Mouse (Mus musculus) liver, postnatal 0 days (tissue): ENCODE results near the gene Atp1b2. TPM values are rescaled to one million over a fixed set of nuclear protein-coding genes. Genes with fewer than 3 reads are reported as not detected.

Experiments
- ATAC-seq: fragments of 200-750 bp; cut with Nextera tagmentation; 2 replicates; pipeline ENCODE4 v1.8.0; 2017; ENCODE audit warnings: mild to moderate bottlenecking, moderate library complexity
- DNase-seq: peaks from one replicate; pipeline ENCODE4 v3.0.0-alpha.2; 2016
- H3K27ac ChIP-seq: fragments of 300-500 bp; sonication (generic); 2 replicates; pipeline ENCODE4 v1.5.1; 2014; ENCODE audit warnings: antibody characterized with exemption, moderate library complexity, mild to moderate bottlenecking, low read depth
- H3K27me3 ChIP-seq: fragments of 300-500 bp; sonication (generic); 2 replicates; pipeline ENCODE4 v1.6.1; 2014; ENCODE audit warnings: low read length, control low read depth, mixed read lengths; ENCODE audit not compliant: insufficient read depth
- H3K36me3 ChIP-seq: fragments of 300-500 bp; sonication (generic); replicated peaks from 2 replicates; pipeline ENCODE4 v1.6.1; 2014; ENCODE audit warnings: mild to moderate bottlenecking, control low read depth, low read length, moderate library complexity, mixed read lengths; ENCODE audit not compliant: insufficient read depth
- H3K4me1 ChIP-seq: fragments of 300-500 bp; sonication (generic); 2 replicates; pipeline ENCODE4 v1.6.1; 2014; ENCODE audit warnings: antibody characterized with exemption, mild to moderate bottlenecking, control low read depth; ENCODE audit not compliant: insufficient read depth
- H3K4me2 ChIP-seq: fragments of 300-500 bp; sonication (generic); 2 replicates; pipeline ENCODE4 v1.6.1; 2014; ENCODE audit warnings: low read depth, mild to moderate bottlenecking, low read length, moderate library complexity, mixed read lengths
- H3K4me3 ChIP-seq: fragments of 300-500 bp; sonication (generic); 2 replicates; pipeline ENCODE4 v1.5.1; 2014; ENCODE audit warnings: low read depth, low read length
- H3K9ac ChIP-seq: fragments of 300-500 bp; sonication (generic); replicated peaks from 2 replicates; pipeline ENCODE4 v1.6.1; 2014; ENCODE audit warnings: mild to moderate bottlenecking, moderate library complexity
- H3K9me3 ChIP-seq: fragments of 300-500 bp; sonication (generic); 2 replicates; pipeline ENCODE4 v1.6.1; 2016; ENCODE audit warnings: mild to moderate bottlenecking, control low read depth, low read length, mixed read lengths
- CTCF ChIP-seq: sonication (generic); IDR thresholded peaks from 2 replicates; pipeline ENCODE4 v1.5.1; 2016; ENCODE audit warnings: antibody characterized with exemption, low read depth
- EP300 ChIP-seq: IDR thresholded peaks from 2 replicates; pipeline ENCODE4 v1.6.1; 2016; ENCODE audit warnings: antibody characterized with exemption, low read depth, mild to moderate bottlenecking
- WGBS: fragments of 180-500 bp; shearing (Covaris S2); extraction: QIAGEN DNeasy Blood & Tissue Kit; methylation state at CpG from one replicate; pipeline ENCODE4 v1.1.7; 2014; ENCODE audit not compliant: insufficient replicate concordance; 5-methylcytosine and 5-hydroxymethylcytosine counted together
- microRNA counts: library from miRNA; unstranded; fragments of <30 nt; microRNA quantifications from one replicate; lab custom pipeline; 2015
- microRNA-seq: library from miRNA; unstranded; fragments of <30 nt; microRNA quantifications from one replicate; pipeline ENCODE4, GENCODE M21; 2016
- polyA plus RNA-seq: library from polyadenylated mRNA; unstranded; fragments of >200 nt; fragmentation: Nextera tagmentation; extraction: Ambion mirVana; gene quantifications from 2 replicates; pipeline ENCODE4 v1.2.1, GENCODE M21; 2015

Atp1b2 gene
- polyA plus RNA-seq, 1 experiment from 2014 or later: 5.3 TPM

DNA sequence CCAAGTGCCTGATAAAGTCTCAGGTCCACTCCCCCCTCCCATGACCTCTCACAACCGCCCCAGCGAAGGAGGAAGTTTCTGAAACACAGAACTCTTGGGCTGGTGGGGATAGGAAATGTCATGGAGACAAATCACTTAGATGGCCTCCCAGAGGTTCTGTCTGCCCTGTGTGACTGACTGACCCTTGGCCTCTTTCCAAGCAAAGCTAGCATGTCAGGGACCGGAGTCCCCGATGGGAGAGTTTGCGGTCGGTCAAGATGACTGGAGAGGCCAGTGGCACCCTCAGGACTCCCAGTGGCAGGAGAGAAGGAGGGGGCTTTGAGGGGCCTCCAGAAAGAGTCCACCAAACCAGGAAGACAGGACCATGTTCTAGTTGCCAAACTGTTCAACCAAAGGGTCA, 47.0 kb downstream of the Atp1b2 start:
- H3K4me2 ChIP-seq: no peak overlapping the region
- H3K4me1 ChIP-seq: peaks cover 9% of the 10 kb centered on the region; the same call in 1 of the 2 replicates
- H3K9ac ChIP-seq: no peak overlapping the region
- H3K27ac ChIP-seq: no peak overlapping the region
- H3K9me3 ChIP-seq: no peaks in the 10 kb centered on the region
- ATAC-seq (no peak), DNase-seq (peak; percentile 38)
- peaks cover 21% of the 10 kb centered on the region for H3K27me3 ChIP-seq
- no peak overlapping the region for H3K4me3 ChIP-seq
- WGBS: 10% methylated on average over 6 of the region's 6 CpGs
- H3K36me3 ChIP-seq: peaks cover 23% of the 10 kb centered on the region
- no peak for TF ChIP-seq EP300
- TF ChIP-seq CTCF: no peak

DNA sequence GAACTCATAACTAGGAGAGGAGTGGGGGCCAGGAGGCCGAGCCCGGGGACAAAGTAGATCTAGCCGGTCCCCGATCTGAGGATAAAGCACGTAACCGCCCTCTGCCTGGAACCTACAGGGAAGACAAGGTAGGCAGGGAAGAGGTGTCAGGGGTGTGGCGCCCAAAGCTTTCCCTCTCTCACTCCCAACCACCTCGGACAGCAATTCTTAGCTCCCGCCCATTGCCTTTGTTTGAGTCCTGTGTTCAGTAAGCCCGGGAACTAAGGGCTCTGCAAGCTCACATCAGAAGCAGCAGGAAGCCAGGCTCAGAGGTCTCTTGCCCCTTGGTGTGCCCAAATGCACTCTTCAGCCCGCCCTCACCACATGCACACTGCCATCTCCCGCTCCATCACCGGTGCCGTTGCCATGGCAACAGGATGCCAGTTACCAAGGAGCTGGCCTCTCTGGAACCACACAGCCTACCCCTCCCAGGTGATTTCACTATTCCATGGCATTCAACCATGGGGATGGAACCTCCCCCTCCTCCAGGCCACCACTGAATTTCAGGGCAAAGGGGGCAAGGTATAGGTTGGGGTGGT, 48.3 kb downstream of the Atp1b2 start:
- 46% methylated on average over 14 of the region's 14 CpGs for WGBS
- Histone ChIP-seq H3K36me3 (peaks cover 11% of the 10 kb centered on the region), H3K9me3 (no peaks in the 10 kb centered on the region), H3K4me2 (no peak overlapping the region), H3K4me3 (no peak overlapping the region), H3K9ac (no peak overlapping the region), H3K4me1 (peaks cover 9% of the 10 kb centered on the region; the same call in 1 of the 2 replicates), H3K27me3 (peaks cover 21% of the 10 kb centered on the region), H3K27ac (no peak overlapping the region)
- no peak for DNase-seq
- ATAC-seq: no peak
- TF ChIP-seq EP300: no peak
- TF ChIP-seq CTCF: no peak

DNA sequence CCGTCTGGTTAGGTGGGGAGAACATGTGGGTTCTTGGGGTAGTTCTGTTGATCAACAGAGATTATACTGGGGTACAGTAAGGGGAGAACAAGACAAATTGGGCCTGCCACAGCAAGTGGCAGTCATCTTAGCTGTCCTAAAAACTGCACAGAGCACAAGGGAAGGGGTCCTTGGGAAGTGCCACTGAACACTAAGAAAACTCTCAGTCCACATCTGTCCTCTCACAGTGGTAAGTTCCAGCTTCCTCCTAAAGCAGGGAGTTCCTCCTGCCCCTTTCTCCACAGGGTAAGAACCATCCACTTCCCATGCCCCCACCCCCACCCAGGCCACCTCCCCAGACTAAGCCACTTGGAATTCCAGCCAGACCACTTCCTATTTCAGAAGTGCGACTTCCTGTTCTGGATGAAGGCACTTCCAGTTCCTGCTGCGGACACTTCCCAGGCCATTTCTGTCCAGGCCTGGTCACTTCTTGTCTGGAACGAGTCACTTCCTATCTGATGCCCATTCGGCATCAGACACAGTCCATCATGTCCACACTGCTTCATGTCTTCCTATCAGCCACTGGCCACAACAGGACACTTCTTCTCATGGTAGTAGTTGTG, 51.1 kb downstream of the Atp1b2 start:
- H3K9ac ChIP-seq: no peak overlapping the region
- no peak for TF ChIP-seq CTCF
- no peak for TF ChIP-seq EP300
- DNase-seq: no peak
- no peak overlapping the region for H3K4me2 ChIP-seq
- WGBS: 50% methylated on average over 5 of the region's 5 CpGs
- H3K4me3 ChIP-seq: no peak overlapping the region
- peak; percentile 36; the same call in 1 of the 2 replicates for ATAC-seq
- H3K4me1 ChIP-seq: peaks cover 6% of the 10 kb centered on the region; the same call in 1 of the 2 replicates
- no peaks in the 10 kb centered on the region for H3K9me3 ChIP-seq
- H3K27ac ChIP-seq: no peak overlapping the region
- H3K36me3 ChIP-seq: no peaks in the 10 kb centered on the region
- peaks cover 13% of the 10 kb centered on the region for H3K27me3 ChIP-seq

- H3K4me2 ChIP-seq: no peak overlapping the region
- no peaks in the 10 kb centered on the region for H3K9me3 ChIP-seq
- WGBS: 52% methylated on average over 2 of the region's 2 CpGs
- no peak overlapping the region for H3K4me3 ChIP-seq
- H3K4me1 ChIP-seq: no peaks in the 10 kb centered on the region
- H3K36me3 ChIP-seq: no peaks in the 10 kb centered on the region
- TF ChIP-seq EP300: no peak
- H3K9ac ChIP-seq: no peak overlapping the region
- peaks cover 6% of the 10 kb centered on the region; the same call in 1 of the 2 replicates for H3K27me3 ChIP-seq
- ATAC-seq: no peak
- no peak overlapping the region for H3K27ac ChIP-seq
- no peak for DNase-seq
These were observed 52.4 kb downstream of the Atp1b2 start for GRCm38 (mm10) chr11:69553341-69553721.

DNA sequence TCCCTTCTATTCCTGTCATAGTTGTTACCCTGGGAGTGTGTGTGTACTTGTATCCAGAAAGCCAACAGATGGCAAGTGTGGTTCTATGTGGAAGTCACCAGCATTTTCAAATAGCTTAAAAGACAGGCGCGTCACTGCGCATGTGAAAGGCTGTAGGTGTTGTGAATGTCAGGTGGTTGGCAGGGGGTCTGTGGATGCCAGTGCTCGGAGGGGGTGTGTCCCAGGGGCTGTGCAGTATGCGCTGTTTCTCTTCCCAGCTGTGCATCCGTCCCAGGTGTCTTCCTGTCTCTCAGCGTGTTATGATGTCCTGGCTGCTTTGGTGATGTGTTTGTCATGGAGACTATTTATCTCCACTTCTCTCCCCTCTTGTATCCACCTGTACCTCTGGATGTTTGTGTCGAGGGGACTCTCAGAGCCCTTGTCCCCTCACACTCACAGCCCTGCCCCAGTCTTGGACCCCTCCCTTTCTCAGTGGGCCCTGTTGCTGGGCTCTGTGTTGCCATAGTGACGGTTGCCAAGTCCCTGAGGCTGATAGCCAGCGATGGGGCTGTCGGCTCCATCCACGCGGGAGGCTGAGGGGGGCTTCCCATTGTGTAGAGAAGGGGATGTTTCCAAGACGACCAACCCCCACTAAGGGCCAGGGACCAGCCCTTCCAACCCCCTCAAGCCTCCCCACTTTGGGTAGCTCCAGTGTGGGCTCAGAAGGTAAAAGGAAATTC, 53.0 kb downstream of the Atp1b2 start:
- 44% methylated on average over 14 of the region's 14 CpGs for WGBS
- Histone ChIP-seq H3K9me3 (no peaks in the 10 kb centered on the region), H3K4me3 (no peak overlapping the region), H3K4me1 (no peaks in the 10 kb centered on the region), H3K9ac (no peak overlapping the region), H3K4me2 (no peak overlapping the region), H3K27ac (no peak overlapping the region), H3K27me3 (peaks cover 10% of the 10 kb centered on the region), H3K36me3 (no peaks in the 10 kb centered on the region)
- DNase-seq (no peak), ATAC-seq (no peak)
- no peak for TF ChIP-seq CTCF
- no peak for TF ChIP-seq EP300

GRCm38 (mm10) chr11:69551310-69551709, 54.4 kb downstream of the Atp1b2 start:
- Histone ChIP-seq H3K4me1 (peaks cover 6% of the 10 kb centered on the region), H3K9ac (no peak overlapping the region), H3K4me3 (no peak overlapping the region), H3K27ac (no peak overlapping the region), H3K4me2 (no peak overlapping the region), H3K36me3 (no peaks in the 10 kb centered on the region), H3K9me3 (no peaks in the 10 kb centered on the region), H3K27me3 (peaks cover 16% of the 10 kb centered on the region)
- 59% methylated on average over 4 of the region's 4 CpGs for WGBS
- no peak for TF ChIP-seq EP300
- TF ChIP-seq CTCF: no peak
- ATAC-seq (no peak), DNase-seq (no peak)

MicroRNA genes within 50 kb of the gene (microRNA counts, 519-probe panel; counts per million panel counts)
- 4,617 counts per million, percentile 52 among the panel's probes with 10 or more counts for microRNA mmu-miR-467f (lab: Ali Mortazavi, UCI)

Small RNAs within 50 kb of the gene (microRNA-seq; reads per million reads assigned to microRNA genes)
- not detected for gene Mir467f

Other genes with a start within 250 kb of the Atp1b2 start
- 7.8 and 8.7 TPM in 2 replicates for gene Chd3, start 236.5 kb downstream of the Atp1b2 start, polyA plus RNA-seq
- gene Naa38, start 210.5 kb downstream of the Atp1b2 start, polyA plus RNA-seq: 83.7 and 83.9 TPM in 2 replicates
- gene Cyb5d1, start 210.3 kb downstream of the Atp1b2 start, polyA plus RNA-seq: 4.7 and 5.4 TPM in 2 replicates
- gene Tmem88, start 207.7 kb downstream of the Atp1b2 start, polyA plus RNA-seq: 12.3 and 14.0 TPM in 2 replicates
- gene Kdm6b, start 192.3 kb downstream of the Atp1b2 start, polyA plus RNA-seq: 7.4 and 8.2 TPM in 2 replicates
- gene Dnah2, start 56.8 kb downstream of the Atp1b2 start, polyA plus RNA-seq: 0.04 and 0.05 TPM in 2 replicates
- gene Efnb3, start 45.7 kb downstream of the Atp1b2 start, polyA plus RNA-seq: 0.19 and 0.20 TPM in 2 replicates
- 8.1 and 10.0 TPM in 2 replicates for gene Wrap53, start 25.7 kb downstream of the Atp1b2 start, polyA plus RNA-seq
- gene Trp53, start 25.6 kb downstream of the Atp1b2 start, polyA plus RNA-seq: 32.6 and 33.5 TPM in 2 replicates
- 4.3 and 4.7 TPM in 2 replicates for gene Shbg, start 12.0 kb upstream of the Atp1b2 start, polyA plus RNA-seq
- gene Sat2, start 16.1 kb upstream of the Atp1b2 start, polyA plus RNA-seq: 15.2 and 18.7 TPM in 2 replicates
- gene Fxr2, start 27.0 kb upstream of the Atp1b2 start, polyA plus RNA-seq: 6.8 TPM in 2 replicates
- 0.13 TPM in 1 of 2 replicates, not detected in the other for gene Sox15, start 49.4 kb upstream of the Atp1b2 start, polyA plus RNA-seq
- 36.9 and 41.0 TPM in 2 replicates for gene Mpdu1, start 56.7 kb upstream of the Atp1b2 start, polyA plus RNA-seq
- gene Cd68, start 60.2 kb upstream of the Atp1b2 start, polyA plus RNA-seq: 30.1 and 32.5 TPM in 2 replicates
- gene Eif4a1, start 66.5 kb upstream of the Atp1b2 start, polyA plus RNA-seq: 199 and 203 TPM in 2 replicates
- gene Senp3, start 76.1 kb upstream of the Atp1b2 start, polyA plus RNA-seq: 14.5 and 15.2 TPM in 2 replicates
- gene Tnfsf13, start 79.8 kb upstream of the Atp1b2 start, polyA plus RNA-seq: 0.46 and 0.83 TPM in 2 replicates
- 2.8 and 3.6 TPM in 2 replicates for gene Tnfsf12, start 89.9 kb upstream of the Atp1b2 start, polyA plus RNA-seq
- 1.1 and 1.4 TPM in 2 replicates for gene Tnfsfm13, start 90.2 kb upstream of the Atp1b2 start, polyA plus RNA-seq
- 6.6 and 6.8 TPM in 2 replicates for gene Polr2a, start 152.7 kb upstream of the Atp1b2 start, polyA plus RNA-seq
- gene Slc35g3, start 156.0 kb upstream of the Atp1b2 start, polyA plus RNA-seq: not detected in 2 replicates
- 0.67 and 0.75 TPM in 2 replicates for gene Zbtb4, start 160.0 kb upstream of the Atp1b2 start, polyA plus RNA-seq
- 0.73 and 0.76 TPM in 2 replicates for gene Chrnb1, start 190.0 kb upstream of the Atp1b2 start, polyA plus RNA-seq
- 0.04 and 0.07 TPM in 2 replicates for gene Fgf11, start 195.9 kb upstream of the Atp1b2 start, polyA plus RNA-seq
- gene Tmem102, start 199.7 kb upstream of the Atp1b2 start, polyA plus RNA-seq: 4.4 and 4.8 TPM in 2 replicates
- gene Gm39566, start 209.4 kb upstream of the Atp1b2 start, polyA plus RNA-seq: not detected in 2 replicates
- not detected in 2 replicates for gene Spem2, start 212.5 kb upstream of the Atp1b2 start, polyA plus RNA-seq
- gene Spem1, start 216.2 kb upstream of the Atp1b2 start, polyA plus RNA-seq: not detected in 2 replicates
- gene Nlgn2, start 231.8 kb upstream of the Atp1b2 start, polyA plus RNA-seq: 0.60 and 0.75 TPM in 2 replicates
- 412 and 418 TPM in 2 replicates for gene Tmem256, start 232.6 kb upstream of the Atp1b2 start, polyA plus RNA-seq
- gene Plscr3, start 240.4 kb upstream of the Atp1b2 start, polyA plus RNA-seq: 20.8 and 23.1 TPM in 2 replicates